Mouse (Mus musculus): ENCODE data around the gene Iqgap2.

DNA sequence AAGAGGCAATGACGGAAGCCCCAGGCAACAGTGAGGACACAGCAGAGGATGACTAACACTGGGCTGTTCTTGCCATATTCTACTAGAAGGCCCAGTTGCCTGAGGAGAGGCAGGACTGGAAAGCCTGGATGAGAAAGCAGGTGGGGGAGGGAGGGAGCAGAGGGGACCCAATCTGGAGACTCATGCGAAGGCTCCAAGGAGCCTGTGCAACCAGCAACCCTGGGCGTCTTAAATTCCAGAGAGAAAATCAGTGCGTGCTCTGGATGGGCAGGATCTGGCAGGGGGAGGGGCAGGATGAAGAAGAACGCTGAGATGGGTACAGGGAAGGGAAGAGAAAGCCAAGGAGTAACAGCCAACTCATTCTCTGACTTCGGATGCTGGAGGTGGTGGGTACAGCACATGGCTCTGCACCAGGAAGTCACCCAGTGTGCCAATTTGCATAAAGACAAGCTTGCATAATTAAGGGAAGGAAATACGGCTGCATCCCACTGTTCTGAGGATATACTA, 42.2 kb downstream of the Iqgap2 start:
- TF ChIP-seq EP300 (optimal IDR thresholded peaks at IDR 0.05) (no peak), CTCF (IDR thresholded peaks at IDR 0.05; ENCODE audit: low read depth) (no peak)
